Mouse (Mus musculus) urinary bladder, adult 18-20 months (tissue): ENCODE data around the gene Il17rb.

Source experiments
- DNase-seq, 2 experiments: peaks; one replicate each; pipeline ENCODE4 v3.0.0; 2022; ENCODE audit warnings: low spot score in 2 of 2, mixed read lengths in 2 of 2

Il17rb gene

GRCm38 (mm10) chr14:29968075-29968821 lies 40.4 kb downstream of the Il17rb start, which contains the start of gene Selenok:
Gene Selenok, plus strand, starts transcription at chr14:29968308.
- peak; percentile 85 to 95 for DNase-seq

GRCm38 (mm10) chr14:29967611-29968010 lies 41.1 kb downstream of the Il17rb start:
- no peak for DNase-seq

DNA sequence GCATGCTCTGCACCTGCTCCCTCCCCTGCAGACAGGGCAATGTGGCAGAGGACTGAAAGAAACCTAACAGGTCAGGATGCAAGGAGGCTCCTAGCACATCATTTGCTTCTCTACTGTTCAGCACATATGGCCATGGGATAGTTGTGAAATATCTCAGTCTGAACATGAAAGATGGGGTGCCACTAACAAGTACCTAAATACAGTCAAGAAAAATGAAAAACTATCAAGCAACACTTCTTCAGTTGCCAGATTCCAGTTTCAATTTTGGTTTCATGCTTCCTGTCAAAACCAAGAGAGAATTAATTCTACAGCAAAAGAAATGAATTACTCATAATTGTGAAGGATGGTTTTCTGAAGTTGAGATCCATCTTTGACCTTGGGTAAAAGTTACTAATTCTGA lies 51.3 kb downstream of the Il17rb start:
- DNase-seq, result no peak

DNA sequence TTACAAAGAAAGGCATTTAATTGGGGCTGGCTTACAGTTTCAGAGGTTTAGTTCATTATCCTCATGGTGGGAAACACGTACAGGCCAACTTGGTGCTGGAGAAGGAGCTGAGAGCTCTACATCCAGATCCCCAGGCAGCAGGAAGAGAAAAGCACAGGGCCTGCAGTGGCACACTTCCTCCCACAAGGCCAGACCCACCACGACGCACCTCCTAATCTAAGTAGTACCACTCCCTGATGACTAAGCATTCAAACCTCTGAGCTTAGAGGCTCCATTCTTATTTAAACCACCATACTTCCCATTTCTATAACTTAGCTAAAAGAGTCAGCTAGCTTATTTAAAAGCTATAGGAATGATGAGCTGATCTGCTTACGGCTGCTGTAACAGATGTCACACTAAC lies 57.9 kb downstream of the Il17rb start:
- no peak for DNase-seq

GRCm38 (mm10) chr14:29946761-29947309 lies 61.9 kb downstream of the Il17rb start:
- no peak for DNase-seq
